Mouse (Mus musculus) CH12.LX (cell line): ENCODE results near the gene Olfr643. TPM values are rescaled to one million over a fixed set of nuclear protein-coding genes. Genes with fewer than 3 reads are reported as not detected.

Source experiments
- DNase-seq: peaks from one replicate; pipeline ENCODE4 v3.0.0-alpha.2; 2013; ENCODE audit errors: extremely low read depth
- H3K27ac ChIP-seq: 2 replicates; pipeline ENCODE4 v1.5.1; 2012; ENCODE audit warnings: low read depth, mild to moderate bottlenecking, control low read depth, moderate library complexity; ENCODE audit not compliant: insufficient read depth
- H3K27me3 ChIP-seq: replicated peaks from 2 replicates; pipeline ENCODE3; 2012; ENCODE audit warnings: inconsistent platforms
- H3K36me3 ChIP-seq, 2 experiments: replicated peaks in 1 of 2; 2 replicates each; pipeline versions ENCODE3 to v1.6.1; 2012; ENCODE audit warnings: inconsistent platforms in 1 of 2, low read length in 1 of 2, mild to moderate bottlenecking in 1 of 2, mixed read lengths in 1 of 2, moderate library complexity in 1 of 2; ENCODE audit not compliant: control insufficient read depth in 1 of 2, insufficient read depth in 1 of 2
- H3K4me1 ChIP-seq, 2 experiments: 2 replicates each; pipeline ENCODE4 v1.6.1; 2012; ENCODE audit warnings: inconsistent platforms in 1 of 2, moderate library complexity in 1 of 2; ENCODE audit not compliant: insufficient read depth in 2 of 2, control insufficient read depth in 1 of 2
- H3K4me2 ChIP-seq: 2 replicates; pipeline ENCODE4 v1.6.1; 2012; ENCODE audit warnings: low read depth, mild to moderate bottlenecking, control low read depth; ENCODE audit not compliant: poor library complexity, insufficient read depth, severe bottlenecking
- H3K4me3 ChIP-seq, 3 experiments: fragments of 150-350 bp in 1 of 3; sonication (generic) in 1 of 3; replicated peaks in 1 of 3; 2 replicates each; pipeline versions ENCODE3 to v1.5.1; 2011 to 2012; ENCODE audit warnings: low read depth in 2 of 3, low read length in 2 of 3, mild to moderate bottlenecking in 2 of 3, moderate library complexity in 2 of 3, control low read depth in 1 of 3, improper control_type of control experiment in 1 of 3, inconsistent platforms in 1 of 3, mixed read lengths in 1 of 3; ENCODE audit not compliant: poor library complexity in 1 of 3
- H3K79me2 ChIP-seq: replicated peaks from 2 replicates; pipeline ENCODE4 v1.6.1; 2012; ENCODE audit warnings: mild to moderate bottlenecking, moderate library complexity; ENCODE audit not compliant: control insufficient read depth, poor library complexity, insufficient read depth, severe bottlenecking; ENCODE audit errors: extremely low read depth
- H3K9ac ChIP-seq: 2 replicates; pipeline ENCODE4 v1.6.1; 2012; ENCODE audit warnings: low read depth, mild to moderate bottlenecking, control low read depth, moderate library complexity; ENCODE audit not compliant: insufficient read depth
- H3K9me3 ChIP-seq: replicated peaks from 2 replicates; pipeline ENCODE3; 2012; ENCODE audit warnings: low read length, inconsistent platforms, mixed read lengths
- BHLHE40 ChIP-seq: IDR thresholded peaks from 2 replicates; pipeline ENCODE4 v1.6.1; 2011; ENCODE audit warnings: mild to moderate bottlenecking, low read depth, low read length, improper control_type of control experiment
- CHD1 ChIP-seq: IDR thresholded peaks from 2 replicates; pipeline ENCODE4 v1.6.1; 2012; ENCODE audit warnings: low read depth, low read length, improper control_type of control experiment, inconsistent platforms
- CHD2 ChIP-seq: IDR thresholded peaks from 2 replicates; pipeline ENCODE4 v1.6.1; 2011; ENCODE audit warnings: low read length, improper control_type of control experiment
- CTCF ChIP-seq, 2 experiments: IDR thresholded peaks in 1 of 2; conservative IDR thresholded peaks in 1 of 2; 2 replicates each; pipeline ENCODE4 v1.5.1; 2011 to 2012; ENCODE audit warnings: low read depth in 2 of 2, low read length in 2 of 2, improper control_type of control experiment in 1 of 2, inconsistent platforms in 1 of 2, mild to moderate bottlenecking in 1 of 2, moderate library complexity in 1 of 2
- E2F4 ChIP-seq: IDR thresholded peaks from 2 replicates; pipeline ENCODE4 v1.6.1; 2011; ENCODE audit warnings: low read depth, low read length, improper control_type of control experiment; ENCODE audit not compliant: insufficient replicate concordance
- EP300 ChIP-seq: IDR thresholded peaks from 2 replicates; pipeline ENCODE4 v1.6.1; 2011; ENCODE audit warnings: low read length, improper control_type of control experiment
- GABPA ChIP-seq: IDR thresholded peaks from 2 replicates; pipeline ENCODE4 v1.6.1; 2012; ENCODE audit warnings: low read depth, low read length, improper control_type of control experiment, inconsistent platforms; ENCODE audit not compliant: insufficient replicate concordance
- HCFC1 ChIP-seq: IDR thresholded peaks from 2 replicates; pipeline ENCODE4 v1.6.1; 2012; ENCODE audit warnings: low read depth, mild to moderate bottlenecking, inconsistent platforms, low read length, improper control_type of control experiment
- IRF4 ChIP-seq: IDR thresholded peaks from 2 replicates; pipeline ENCODE4 v1.6.1; 2014; ENCODE audit warnings: low read depth, mild to moderate bottlenecking, inconsistent platforms, low read length, improper control_type of control experiment
- JUN ChIP-seq: IDR thresholded peaks from 2 replicates; pipeline ENCODE4 v1.6.1; 2011; ENCODE audit warnings: low read depth, mild to moderate bottlenecking, low read length, improper control_type of control experiment, moderate library complexity; ENCODE audit not compliant: insufficient read depth
- JUND ChIP-seq: conservative IDR thresholded peaks from 2 replicates; pipeline ENCODE4 v1.6.1; 2011; ENCODE audit warnings: low read depth, low read length, improper control_type of control experiment
- KAT2A ChIP-seq: IDR thresholded peaks from 2 replicates; pipeline ENCODE4 v1.6.1; 2012; ENCODE audit warnings: low read length, improper control_type of control experiment, inconsistent platforms; ENCODE audit not compliant: insufficient replicate concordance
- MAZ ChIP-seq: IDR thresholded peaks from 2 replicates; pipeline ENCODE4 v1.6.1; 2012; ENCODE audit warnings: low read depth, mild to moderate bottlenecking, inconsistent platforms, low read length, improper control_type of control experiment, moderate library complexity
- MXI1 ChIP-seq: IDR thresholded peaks from 2 replicates; pipeline ENCODE4 v1.6.1; 2011; ENCODE audit warnings: mild to moderate bottlenecking, low read depth, low read length, improper control_type of control experiment
- MYC ChIP-seq: IDR thresholded peaks from 2 replicates; pipeline ENCODE4 v1.6.1; 2011; ENCODE audit warnings: low read depth, mild to moderate bottlenecking, improper control_type of control experiment, low read length
- NELFE ChIP-seq: IDR thresholded peaks from 2 replicates; pipeline ENCODE4 v1.6.1; 2011; ENCODE audit warnings: low read depth, low read length, improper control_type of control experiment
- NRF1 ChIP-seq: IDR thresholded peaks from 2 replicates; pipeline ENCODE4 v1.6.1; 2014; ENCODE audit warnings: low read depth, mild to moderate bottlenecking, inconsistent platforms, low read length, improper control_type of control experiment, moderate library complexity
- PAX5 ChIP-seq: IDR thresholded peaks from 2 replicates; pipeline ENCODE4 v1.6.1; 2012; ENCODE audit warnings: low read length, inconsistent platforms, mixed read lengths
- POLR2A ChIP-seq: IDR thresholded peaks from 2 replicates; pipeline ENCODE4 v1.6.1; 2011; ENCODE audit warnings: low read depth, mild to moderate bottlenecking, improper control_type of control experiment, low read length
- RCOR1 ChIP-seq: conservative IDR thresholded peaks from 2 replicates; pipeline ENCODE4 v1.6.1; 2012; ENCODE audit warnings: low read depth, mild to moderate bottlenecking, inconsistent platforms, low read length, improper control_type of control experiment
- SIN3A ChIP-seq: IDR thresholded peaks from 2 replicates; pipeline ENCODE4 v1.6.1; 2012; ENCODE audit warnings: low read length, improper control_type of control experiment, inconsistent platforms
- UBTF ChIP-seq: IDR thresholded peaks from 2 replicates; pipeline ENCODE4 v1.6.1; 2012; ENCODE audit warnings: low read depth, mild to moderate bottlenecking, inconsistent platforms, low read length, improper control_type of control experiment, moderate library complexity
- USF2 ChIP-seq: conservative IDR thresholded peaks from 2 replicates; pipeline ENCODE4 v1.6.1; 2011; ENCODE audit warnings: low read depth, low read length, improper control_type of control experiment
- ZC3H11A ChIP-seq: IDR thresholded peaks from 2 replicates; pipeline ENCODE4 v1.6.1; 2012; ENCODE audit warnings: low read depth, mild to moderate bottlenecking, inconsistent platforms, low read length, improper control_type of control experiment
- ZMIZ1 ChIP-seq: IDR thresholded peaks from 2 replicates; pipeline ENCODE4 v1.6.1; 2012; ENCODE audit warnings: low read depth, mild to moderate bottlenecking, inconsistent platforms, low read length, improper control_type of control experiment
- ZNF384 ChIP-seq: IDR thresholded peaks from 2 replicates; pipeline ENCODE4 v1.6.1; 2012; ENCODE audit warnings: low read depth, low read length, improper control_type of control experiment, inconsistent platforms
- dilution Hi-C: fragments of 300-500 bp; cut with MboI; formaldehyde crosslinking; loops from 2 replicates; pipeline ENCODE4 v1.14.3; 2020; ENCODE audit warnings: low sequenced_read_pairs; ENCODE audit not compliant: extremely low pct_unique_long_range_greater_than_20kb, extremely low pct_ligation_motif_present
- in situ Hi-C: fragments of 300-500 bp; cut with MboI; formaldehyde crosslinking; loops from 3 replicates; pipeline ENCODE4 v1.14.3; 2019; ENCODE audit warnings: low sequenced_read_pairs, low pct_ligation_motif_present, low pct_unique_long_range_greater_than_20kb, mixed read lengths
- polyA plus RNA-seq: library from polyadenylated mRNA; unstranded; fragments of >175 nt; gene quantifications from 2 replicates; pipeline ENCODE4 v1.2.1, GENCODE M21; 2012; ENCODE audit warnings: low read depth; ENCODE audit not compliant: insufficient read length
- total RNA-seq, 2 experiments: library from RNA; depleted of rRNA; stranded (reverse); fragments of 300-350 nt in 1 of 2; fragments of >200 nt in 1 of 2; gene quantifications; 2 replicates each; pipeline ENCODE4 v1.2.3; 2012 to 2014

Gene Olfr643
- total and polyA plus RNA-seq, 3 experiments = not detected

- Histone ChIP-seq H3K9me3 (no peaks in the 10 kb centered on the region), H3K36me3 (no peaks in the 10 kb centered on the region), H3K4me2 (no peak overlapping the region), H3K4me1 (no peaks in the 10 kb centered on the region), H3K9ac (no peak overlapping the region), H3K27me3 (peaks cover 1% of the 10 kb centered on the region), H3K79me2 (no peaks in the 10 kb centered on the region), H3K4me3 (no peak overlapping the region), H3K27ac (no peak overlapping the region)
- dilution Hi-C loops = no loop called here
- no peak for TF ChIP-seq PAX5
- TF ChIP-seq USF2 = no peak
- no peak for TF ChIP-seq MYC
- no peak for TF ChIP-seq CTCF (conservative IDR thresholded peaks at IDR 0.05 in 1 of 2, IDR thresholded peaks at IDR 0.05 in 1 of 2; ENCODE audit: low read depth in 2 of 2, low read length in 2 of 2)
- no peak for TF ChIP-seq E2F4
- TF ChIP-seq KAT2A = no peak
- no peak for TF ChIP-seq NELFE
- TF ChIP-seq ZMIZ1 = no peak
- TF ChIP-seq RCOR1 = no peak
- TF ChIP-seq CHD2 = no peak
- no peak for TF ChIP-seq ZC3H11A
- no peak for TF ChIP-seq JUN
- TF ChIP-seq HCFC1 = no peak
- no peak for TF ChIP-seq EP300
- no peak for DNase-seq
- in situ Hi-C loops = no loop called here
Observed at GRCm38 (mm10) chr7:104026978-104027377, 110.2 kb downstream of the Olfr643 start.

GRCm38 (mm10) chr7:104025473-104025872, 111.7 kb downstream of the Olfr643 start, which contains the start of gene Olfr640:
Gene Olfr640 (minus strand): TSS chr7:104025573.
- Histone ChIP-seq H3K27me3 (peaks cover 1% of the 10 kb centered on the region), H3K4me1 (no peaks in the 10 kb centered on the region), H3K9me3 (no peaks in the 10 kb centered on the region), H3K9ac (no peak within 1 kb of the TSS), H3K4me2 (no peak within 1 kb of the TSS), H3K79me2 (no peaks in the 10 kb centered on the region), H3K4me3 (no peak within 1 kb of the TSS), H3K27ac (no peak within 1 kb of the TSS), H3K36me3 (no peaks in the 10 kb centered on the region)
- TF ChIP-seq ZNF384 = no peak
- TF ChIP-seq POLR2A = no peak
- no peak for TF ChIP-seq ZC3H11A
- TF ChIP-seq SIN3A = no peak
- TF ChIP-seq UBTF = no peak
- no peak for TF ChIP-seq KAT2A
- no peak for TF ChIP-seq BHLHE40
- TF ChIP-seq JUND = no peak
- TF ChIP-seq CHD1 = no peak
- TF ChIP-seq MAZ = no peak
- TF ChIP-seq NRF1 = no peak
- TF ChIP-seq MXI1 = no peak
- TF ChIP-seq CTCF (conservative IDR thresholded peaks at IDR 0.05 in 1 of 2, IDR thresholded peaks at IDR 0.05 in 1 of 2; ENCODE audit: low read depth in 2 of 2, low read length in 2 of 2) = no peak
- TF ChIP-seq IRF4 = no peak
- TF ChIP-seq RCOR1 = no peak
- TF ChIP-seq GABPA = no peak
- TF ChIP-seq USF2 = no peak
- no peak for TF ChIP-seq PAX5
- TF ChIP-seq MYC = no peak
- dilution Hi-C loops = no loop called here
- no peak for DNase-seq
- in situ Hi-C loops = no loop called here
